8 mouse cellular contexts compared by ENCODE assay signal in genomic region chr5:140767704-140768141, GRCm38 (mm10). TPM values are rescaled to one million over a fixed set of nuclear protein-coding genes. Genes with fewer than 3 reads are reported as not detected.
A peak's percentile ranks its signal among the peaks of the same experiment; 100 is the strongest.
DNase-seq lines count a peak whose midpoint lies in the region; ATAC-seq and TF ChIP-seq lines count a peak whose summit lies in the region.

No protein-coding gene starts in this region.

- peak; percentile 98 for DNase-seq in Patski (ENCODE audit: low read depth, low spot score)
- DNase-seq in cerebellum, postnatal 10 days = peak; percentile 86 to 89
- peak; percentile 64 to 66 for DNase-seq in frontal cortex, postnatal 10 days (ENCODE audit: low spot score in 2 of 2)
- DNase-seq in hindbrain, embryonic 10.5 days (ENCODE audit: low spot score) = peak; percentile 81
- DNase-seq in layer of hippocampus, adult 9-10 months (ENCODE audit: low spot score) = peak; percentile 53
- peak; percentile 85 to 89 for DNase-seq in lung, adult 18-20 months
- peak; percentile 82 for DNase-seq in ovary, adult 18-20 months (ENCODE audit: low spot score)
- no peak for DNase-seq in thymus, postnatal 14 days

- POLR2A ChIA-PET in Patski (lab: Charles Lee) = interaction anchor here (1.2 to 1.6 kb wide), 3 partner anchors 12 to 63 kb away, joined by 3 to 6 read pairs (median 3); partner anchors contain the start of gene Gna12

- no peak for TF ChIP-seq CTCF in Patski (IDR thresholded peaks at IDR 0.05)

- in situ Hi-C loops in Patski (cut with MboI; ENCODE audit: low pct_unique_long_range_greater_than_20kb) = no loop called here

- peak overlapping the region; percentile 91 for H3K27ac ChIP-seq in hindbrain, embryonic 10.5 days

- no peaks in the 10 kb centered on the region for H3K9me3 ChIP-seq in hindbrain, embryonic 10.5 days

- CTCF ChIA-PET in Patski (lab: Charles Lee) = interaction anchor here (0.7 to 6.5 kb wide), 6 partner anchors 12 to 63 kb away, joined by 3 to 52 read pairs (median 6); no protein-coding TSS in a partner anchor

- peak; percentile 94 for ATAC-seq in Patski

- H3K36me3 ChIP-seq in hindbrain, embryonic 10.5 days = peaks cover 15% of the 10 kb centered on the region; the same call in 1 of the 2 replicates

- 0 out of 2 replicates have a peak overlapping the region, but pooled peaks have one; percentile 23 for H3K4me3 ChIP-seq in hindbrain, embryonic 10.5 days

- peaks cover 57% of the 10 kb centered on the region for H3K4me1 ChIP-seq in hindbrain, embryonic 10.5 days (replicated peaks)

- H3K27me3 ChIP-seq in Patski = no peaks in the 10 kb centered on the region
- no peaks in the 10 kb centered on the region for H3K27me3 ChIP-seq in hindbrain, embryonic 10.5 days (ENCODE audit: insufficient read depth, poor library complexity, severe bottlenecking)

- 14% methylated on average over 9 of the region's 9 CpGs for WGBS in hindbrain, embryonic 10.5 days

RNA-seq across cellular contexts. Expression of gene Amz1, which starts 43.8 kb away (rescaled TPM):
- polyA plus RNA-seq in Patski (2021) = 0.76 TPM
- 0.87 and 1.5 TPM in 2 replicates for polyA plus RNA-seq in hindbrain, embryonic 10.5 days (2016; fragmentation: Nextera tagmentation; extraction: Ambion mirVana)
